Mouse (Mus musculus): ENCODE data around the gene Nhsl1.

Nhsl1 gene

DNA sequence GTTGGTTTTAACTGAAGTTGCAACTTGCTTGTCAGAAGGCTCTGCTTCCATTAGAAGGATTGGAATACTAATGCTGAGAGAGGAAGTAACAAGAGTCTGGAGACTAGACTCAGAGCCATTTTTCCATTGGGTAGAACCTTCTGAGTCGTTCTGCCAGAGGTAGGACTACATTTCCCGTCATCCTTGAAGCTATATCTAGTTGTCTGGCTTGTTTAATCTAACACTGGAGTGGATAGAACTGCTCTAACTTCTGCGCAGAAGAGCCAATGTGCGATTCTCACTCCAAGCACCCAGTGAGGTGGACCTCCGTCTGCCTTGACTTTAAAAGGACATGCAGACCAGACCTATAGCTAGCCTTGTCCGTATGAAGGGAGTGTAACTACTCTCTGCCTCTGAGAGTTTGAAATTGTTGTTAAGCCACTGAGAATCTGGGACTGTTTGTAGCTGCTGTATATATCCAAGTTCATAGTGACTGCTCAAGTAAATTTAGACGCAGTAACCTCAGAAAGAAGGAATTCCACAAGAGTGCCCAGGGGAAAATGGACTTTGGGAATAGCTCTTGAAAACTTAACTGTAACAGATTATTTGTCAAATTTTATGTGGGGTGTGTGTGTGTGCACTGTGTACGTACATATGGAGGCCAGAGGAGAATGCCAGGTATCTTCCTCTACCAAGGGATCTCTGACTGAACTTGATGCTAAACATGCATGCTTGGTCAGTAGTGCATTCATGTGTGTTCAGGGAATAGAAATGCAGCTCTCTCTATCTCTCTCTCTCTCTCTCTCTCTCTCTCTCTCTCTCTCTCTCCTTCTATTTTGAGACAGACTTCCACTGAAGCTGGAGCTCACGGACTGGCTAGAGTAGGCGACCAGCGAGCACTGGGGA, 174.5 kb downstream of the Nhsl1 start:
- no peak for DNase-seq

DNA sequence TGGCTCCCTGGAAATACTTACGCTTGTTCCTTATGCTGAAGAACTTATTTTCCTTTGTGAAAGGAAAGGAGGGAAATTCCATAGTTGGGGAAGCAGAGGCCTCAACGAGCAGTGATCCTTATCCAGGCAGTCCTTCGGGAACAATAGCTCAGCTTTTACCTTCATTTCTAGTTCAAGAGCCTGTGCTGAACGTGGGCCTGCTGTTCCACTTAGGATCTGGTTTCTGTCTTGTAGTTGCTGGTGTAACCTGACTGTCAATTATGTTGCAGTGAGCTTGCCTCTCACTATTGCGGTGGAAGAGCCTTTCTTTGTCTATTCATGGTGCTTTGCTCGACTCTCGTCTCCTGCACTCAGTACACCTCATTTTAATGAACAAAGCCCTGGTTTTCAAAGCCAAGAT, 175.5 kb downstream of the Nhsl1 start:
- no peak for DNase-seq

DNA sequence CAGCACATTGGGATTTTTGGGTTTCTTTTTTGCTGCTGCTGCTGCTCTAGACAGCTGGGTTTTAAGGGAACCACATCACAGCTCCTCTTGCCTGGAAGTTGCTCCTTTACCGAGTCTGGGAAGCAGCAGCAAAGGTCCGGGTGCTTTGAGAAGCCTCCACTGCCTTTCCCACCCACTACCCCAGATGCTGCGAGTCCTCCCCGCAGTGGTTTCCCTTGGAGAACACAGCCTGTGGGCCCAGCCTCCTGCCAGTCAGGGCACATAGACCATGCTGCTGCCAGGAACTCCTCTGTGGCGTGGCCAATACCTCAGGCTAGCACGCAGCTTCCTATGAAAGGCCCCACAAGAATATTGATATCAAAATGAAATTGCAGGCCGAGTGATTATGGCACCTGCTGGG, 178.3 kb downstream of the Nhsl1 start:
- no peak for DNase-seq

DNA sequence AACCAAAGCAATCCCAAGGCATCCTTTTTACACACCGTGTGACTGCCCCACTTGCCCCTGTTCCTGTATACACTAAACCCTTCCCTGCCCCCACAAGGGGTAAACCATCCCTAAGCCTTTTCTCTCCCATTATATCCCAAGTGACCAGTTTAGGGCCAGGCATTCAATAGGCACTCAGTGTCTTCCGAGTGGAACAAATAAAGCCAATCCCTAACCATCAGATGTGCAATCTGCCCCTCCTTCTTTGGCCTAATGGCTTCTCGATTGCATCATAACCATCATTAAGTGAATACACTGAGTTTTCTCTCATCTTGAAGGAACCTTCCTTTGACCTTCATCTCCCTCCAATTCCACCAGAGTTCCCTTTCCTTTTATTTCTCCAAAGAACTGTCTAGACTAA, 183.2 kb downstream of the Nhsl1 start:
- DNase-seq: no peak

DNA sequence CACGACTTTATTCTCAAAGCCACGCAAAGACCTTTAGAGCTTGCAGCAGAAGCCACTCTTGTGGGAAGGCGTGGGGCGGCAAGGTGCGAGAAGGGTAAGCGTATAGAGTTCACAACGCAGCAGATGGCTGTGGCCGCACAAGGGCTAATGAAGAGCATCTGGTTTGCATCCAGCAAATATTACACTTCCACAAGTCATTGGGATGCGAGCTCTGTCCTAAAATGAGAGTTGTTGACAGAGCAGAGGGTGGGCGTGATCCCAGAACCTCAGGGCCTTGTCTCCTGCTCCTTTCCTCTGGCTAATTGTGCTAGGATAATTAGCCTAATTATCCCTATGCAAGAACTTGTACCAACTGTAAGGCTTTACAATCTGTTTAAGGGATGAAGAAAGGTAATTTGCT, 186.9 kb downstream of the Nhsl1 start:
- DNase-seq: peak; percentile 39

DNA sequence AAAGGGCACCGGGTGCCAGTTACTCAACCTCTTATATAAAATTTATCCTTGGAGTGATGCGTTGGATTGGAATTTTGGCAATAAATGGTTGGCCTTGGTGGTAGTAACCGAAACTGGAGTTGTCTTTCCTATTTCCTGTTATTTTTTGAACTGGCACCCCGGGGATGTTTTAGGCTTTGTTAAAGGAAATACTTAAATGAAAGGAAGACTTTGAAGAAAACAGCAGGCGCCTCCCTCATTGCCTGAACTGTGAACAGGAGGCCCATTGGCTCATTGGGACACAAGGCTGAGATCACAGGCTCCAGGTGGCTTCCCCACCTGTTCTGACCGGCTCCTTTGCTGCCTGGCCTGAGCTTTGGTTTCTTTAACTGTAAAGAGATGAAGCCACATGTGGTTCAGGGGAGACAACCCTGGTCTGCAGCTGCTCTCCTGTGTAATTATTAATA, 187.7 kb downstream of the Nhsl1 start:
- DNase-seq: peak; percentile 63

DNA sequence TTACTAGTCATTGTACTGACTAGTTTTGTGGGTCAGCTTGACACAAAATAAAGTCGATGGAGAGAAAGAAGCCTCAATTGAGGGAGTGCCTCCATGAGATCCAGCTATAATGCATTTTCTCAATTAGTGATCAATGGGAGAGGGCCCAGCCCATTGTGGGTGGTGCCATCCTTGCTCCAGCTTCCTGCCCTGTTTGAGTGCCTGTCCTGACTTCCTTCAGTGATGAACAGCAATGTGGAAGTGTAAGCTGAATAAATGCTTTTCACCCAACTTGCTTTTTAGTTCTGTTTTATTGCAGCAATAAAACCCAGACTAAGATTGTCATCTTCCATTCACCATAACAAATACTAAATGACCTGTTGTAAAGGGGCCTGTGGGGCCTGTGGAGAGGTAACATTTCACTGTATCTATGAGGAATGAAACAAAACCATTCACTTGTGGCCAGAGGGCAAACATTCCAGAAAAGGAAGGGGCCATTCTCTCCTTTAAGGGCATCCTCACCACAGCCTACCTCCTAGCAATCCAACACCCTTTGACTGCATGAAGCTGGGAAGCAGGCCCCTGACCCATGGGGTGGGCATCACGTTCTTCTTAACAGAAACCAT, 189.2 kb downstream of the Nhsl1 start:
- no peak for DNase-seq

DNA sequence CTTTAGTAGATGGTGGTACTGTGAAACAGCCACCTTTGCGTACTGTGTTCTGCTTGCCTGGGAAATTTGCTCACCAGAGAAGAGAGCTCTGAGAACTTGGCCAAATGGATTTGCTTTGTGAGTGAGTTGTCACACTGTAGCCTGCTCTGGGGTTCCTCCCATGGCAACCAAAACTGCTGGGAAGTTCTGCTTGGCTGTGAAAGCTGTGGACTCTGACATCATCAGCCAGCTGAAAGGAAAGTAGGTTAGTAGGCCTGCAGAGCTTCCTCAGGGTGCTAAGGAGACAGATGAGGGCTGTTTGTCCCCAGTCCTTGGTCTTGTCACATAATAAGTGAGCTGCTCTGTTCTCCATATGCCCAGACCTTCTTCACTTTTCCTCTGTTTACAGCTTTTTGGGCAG, 189.8 kb downstream of the Nhsl1 start:
- peak; percentile 68 for DNase-seq

DNA sequence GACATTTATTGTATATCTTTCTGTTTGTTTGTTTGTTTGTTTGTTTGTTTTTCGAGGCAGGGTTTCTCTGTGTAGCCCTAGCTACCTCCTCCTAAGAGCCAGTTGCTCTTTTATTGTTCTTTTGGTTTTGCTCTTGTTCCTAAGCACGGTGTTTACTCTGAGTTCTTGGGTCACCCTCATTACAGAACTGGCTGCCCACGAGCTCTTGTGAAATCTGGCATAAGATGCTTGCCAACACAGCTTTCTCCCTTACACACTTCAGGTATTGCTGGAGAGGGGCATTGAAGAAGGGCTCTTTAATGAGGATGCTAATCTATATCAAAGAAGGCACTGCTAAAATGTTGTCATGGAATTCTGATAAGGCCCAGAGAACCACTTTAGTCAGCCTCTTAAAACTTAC, 191.9 kb downstream of the Nhsl1 start:
- no peak for DNase-seq

DNA sequence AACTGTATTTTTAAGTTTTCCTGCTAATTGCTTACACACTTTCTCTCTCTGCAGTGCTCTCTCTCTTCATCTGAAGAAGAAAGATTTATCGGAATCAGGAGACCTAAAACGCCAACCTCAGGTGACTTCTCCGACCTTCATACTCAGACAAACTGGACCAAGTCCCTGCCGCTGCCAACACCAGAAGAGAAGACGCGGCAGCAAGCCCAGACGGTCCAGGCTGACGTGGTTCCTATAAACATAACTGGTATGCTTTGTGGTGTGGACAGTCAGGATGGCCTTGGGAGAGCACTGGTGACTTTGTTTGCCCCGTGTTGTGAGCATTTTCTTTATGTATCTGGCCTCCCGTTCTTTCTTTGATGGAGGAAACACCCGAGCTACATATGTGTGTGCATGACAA, 192.7 kb downstream of the Nhsl1 start:
- no peak for DNase-seq

DNA sequence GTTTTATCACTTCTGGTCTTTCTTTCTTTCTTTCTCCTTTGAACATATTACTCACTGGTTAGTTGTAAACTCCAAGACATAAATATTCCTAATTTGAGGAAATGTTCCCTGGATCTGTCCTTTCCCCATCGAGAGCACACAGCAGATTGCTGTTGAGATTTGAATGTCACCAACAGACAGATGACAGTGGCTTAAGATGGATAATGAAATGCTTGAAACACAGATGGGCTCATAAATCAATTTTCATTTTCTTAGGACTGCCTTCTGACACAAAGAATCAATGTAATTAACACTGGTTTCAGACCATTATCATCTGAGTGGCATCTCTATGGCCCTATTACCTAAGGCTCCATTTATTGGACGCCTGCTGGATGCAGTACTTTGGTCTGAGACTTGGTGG, 203.8 kb downstream of the Nhsl1 start:
- DNase-seq: no peak

DNA sequence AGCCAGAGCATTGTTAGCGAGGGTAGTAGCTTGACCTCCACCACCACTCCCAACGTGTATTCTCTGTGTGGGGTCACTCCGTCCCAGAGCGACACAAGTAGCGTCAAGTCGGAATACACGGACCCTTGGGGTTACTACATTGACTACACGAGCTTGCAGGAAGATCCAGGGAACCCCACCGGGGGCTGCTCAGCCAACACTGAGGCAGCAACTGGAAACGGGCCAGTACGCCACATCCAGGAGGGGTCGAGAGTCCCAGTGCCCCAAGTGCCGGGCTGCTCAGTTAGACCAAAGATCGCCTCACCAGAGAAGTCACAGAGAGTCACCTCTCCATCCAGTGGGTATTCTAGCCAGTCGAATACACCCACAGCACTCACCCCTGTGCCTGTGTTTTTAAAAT, 206.5 kb downstream of the Nhsl1 start:
- no peak for DNase-seq

DNA sequence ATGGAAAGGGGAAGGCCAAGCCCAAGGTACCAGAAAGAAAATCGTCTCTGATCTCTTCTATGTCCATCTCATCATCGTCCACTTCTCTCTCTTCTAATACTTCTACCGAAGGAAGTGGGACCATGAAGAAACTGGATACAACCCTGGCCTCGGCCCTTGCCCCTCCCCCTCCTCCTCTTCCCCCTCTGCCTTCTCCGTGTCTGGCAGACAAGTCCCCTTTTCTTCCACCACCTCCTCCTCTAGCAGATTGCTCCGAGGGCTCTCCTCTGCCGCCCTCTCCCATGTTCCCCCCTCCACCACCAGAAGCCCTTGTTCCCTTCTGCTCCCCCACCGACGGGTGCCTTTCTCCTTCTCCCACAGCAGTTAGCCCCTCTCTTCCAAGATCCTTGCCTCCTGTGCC, 206.9 kb downstream of the Nhsl1 start:
- DNase-seq: peak; percentile 23

DNA sequence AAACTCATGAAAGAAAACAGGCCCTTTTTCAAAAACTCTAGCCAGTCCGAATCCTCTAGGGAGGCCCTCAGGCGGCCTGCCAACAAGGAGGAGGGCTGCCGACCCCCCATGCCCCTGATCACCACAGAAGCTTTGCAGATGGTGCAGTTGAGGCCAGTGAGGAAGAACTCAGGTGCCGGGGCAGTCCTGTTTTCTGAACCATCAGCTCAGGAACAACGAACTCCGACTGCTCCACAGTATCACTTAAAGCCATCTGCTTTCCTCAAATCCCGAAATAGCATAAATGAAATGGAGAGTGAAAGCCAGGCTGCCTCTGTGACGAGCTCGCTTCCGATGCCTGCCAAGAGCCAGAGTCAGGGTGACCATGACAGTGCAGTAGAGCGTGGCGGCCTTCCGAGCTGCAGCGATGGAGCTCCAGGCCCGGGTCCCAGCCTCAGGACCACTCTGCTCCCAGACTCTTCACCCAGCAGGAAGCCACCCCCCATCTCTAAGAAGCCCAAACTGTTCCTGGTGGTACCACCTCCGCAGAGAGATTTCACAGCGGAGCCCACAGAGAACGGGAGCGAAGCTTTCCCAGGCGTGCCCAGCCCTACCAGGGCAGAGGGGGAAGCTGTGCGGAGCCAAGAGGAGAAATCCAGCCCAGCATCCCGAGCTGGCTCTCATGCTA, 207.5 kb downstream of the Nhsl1 start:
- no peak for DNase-seq

DNA sequence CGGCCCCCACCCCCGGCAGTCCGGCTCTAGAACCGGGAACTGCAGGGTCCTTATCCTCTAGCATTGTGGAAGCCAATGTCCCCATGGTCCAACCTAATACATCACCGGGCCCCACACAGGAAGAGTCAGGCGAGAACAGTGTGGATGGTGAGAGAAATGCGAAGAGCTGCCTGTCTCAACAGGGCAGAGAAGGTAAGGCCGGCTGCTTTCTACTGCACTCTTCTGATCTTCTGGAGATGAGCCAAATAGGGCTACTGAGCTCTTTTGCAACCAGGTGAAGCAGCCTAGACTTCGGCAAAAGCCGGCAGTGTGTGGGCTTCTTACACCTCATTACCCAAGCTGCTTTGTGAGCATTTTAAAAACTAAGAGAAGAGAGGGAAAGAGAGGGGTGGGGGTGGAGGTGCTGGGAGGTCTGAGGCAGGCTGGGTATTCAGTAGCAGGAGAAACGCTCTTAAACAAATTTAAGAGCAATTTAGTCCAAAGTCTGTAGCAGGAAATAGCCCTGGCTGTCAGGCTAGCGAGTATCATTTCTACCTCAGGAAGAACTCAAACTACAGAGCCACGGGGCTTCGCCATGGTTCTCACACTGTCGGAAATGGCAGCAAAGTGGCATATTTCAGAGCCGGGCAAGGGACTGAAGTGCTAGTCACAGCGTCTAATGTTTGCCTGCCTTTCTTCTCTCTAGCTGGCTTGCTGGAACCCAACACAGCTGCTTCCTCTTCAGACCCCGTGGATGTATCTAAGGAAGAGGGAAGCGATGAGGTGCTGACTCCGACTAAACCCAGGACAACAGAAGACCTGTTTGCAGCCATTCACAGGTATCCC, 208.3 kb downstream of the Nhsl1 start:
- DNase-seq: peak; percentile 64

DNA sequence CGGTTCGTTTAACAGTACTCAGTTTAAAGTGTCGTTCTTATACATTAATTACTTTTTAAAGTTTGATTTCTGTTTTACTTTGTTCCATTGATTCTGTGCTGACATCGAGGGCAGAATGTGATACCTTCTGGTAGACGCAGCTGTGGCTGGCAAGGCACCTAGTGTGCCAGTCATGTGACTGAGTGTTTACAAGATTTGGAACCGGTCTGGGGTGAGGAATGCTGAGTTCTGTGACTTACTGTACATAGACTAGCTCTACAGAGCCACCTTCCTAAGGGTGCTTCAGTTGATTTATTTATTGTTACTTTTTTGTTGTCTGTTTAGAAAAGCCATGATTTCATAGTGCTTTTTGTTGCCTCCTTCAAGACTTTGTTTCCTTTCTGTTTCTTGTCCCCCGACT, 209.0 kb downstream of the Nhsl1 start:
- peak; percentile 65 for DNase-seq

DNA sequence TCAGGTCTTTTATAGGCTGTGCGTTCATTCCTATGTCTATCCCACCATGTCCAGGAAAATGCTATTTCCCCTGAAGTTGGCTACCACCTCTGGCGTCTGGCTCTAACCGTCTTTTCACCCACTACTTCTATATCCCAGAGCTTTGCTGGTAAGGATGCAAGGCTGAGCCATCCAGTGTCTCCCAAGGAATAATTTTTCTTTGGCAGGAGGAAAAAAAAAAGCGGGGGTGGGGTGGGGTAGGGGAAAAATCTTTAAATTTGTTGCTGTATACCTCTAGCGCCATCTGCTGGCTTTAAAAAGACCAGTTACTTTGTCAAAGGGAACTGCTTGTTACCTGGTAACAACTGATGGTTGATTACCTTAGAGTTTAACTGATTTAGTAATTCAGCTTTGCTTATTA, 209.7 kb downstream of the Nhsl1 start:
- DNase-seq: peak; percentile 38

DNA sequence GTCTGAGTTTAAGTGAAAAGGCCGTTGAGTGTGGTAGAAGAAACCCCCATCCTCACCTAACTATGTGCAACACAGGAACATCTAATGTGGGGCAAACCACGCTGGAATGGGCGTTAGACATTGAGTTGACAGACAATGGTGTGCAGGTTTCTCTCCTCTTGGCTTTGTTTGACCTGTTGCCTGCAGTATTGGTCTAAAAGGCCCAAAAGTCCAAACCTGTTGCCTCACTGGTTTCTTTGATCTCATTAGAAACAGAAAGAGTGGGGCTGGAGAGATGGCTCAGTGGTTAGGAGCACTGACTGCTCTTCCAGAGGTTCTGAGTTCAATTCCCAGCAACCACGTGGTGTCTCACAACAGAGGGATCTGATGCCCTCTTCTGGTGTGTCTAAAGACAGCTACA, 210.4 kb downstream of the Nhsl1 start:
- DNase-seq: no peak

DNA sequence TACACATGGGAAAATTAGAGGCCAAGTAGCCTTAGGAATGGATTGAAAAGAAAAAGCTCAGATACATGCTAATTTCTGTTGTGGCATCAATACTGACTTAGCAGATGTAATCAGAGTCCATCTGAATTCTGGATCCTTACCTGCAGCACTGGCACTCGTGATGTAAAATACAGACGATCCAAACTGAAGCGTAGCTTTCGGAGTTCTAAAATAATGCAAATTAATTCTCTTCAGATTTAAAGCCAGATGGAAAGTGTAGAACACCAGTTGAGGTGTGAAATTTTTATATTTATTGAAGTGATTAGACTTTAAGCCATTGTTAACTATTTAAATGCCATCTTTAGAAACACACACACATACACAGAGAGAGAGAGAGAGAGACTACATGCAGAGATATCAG, 211.4 kb downstream of the Nhsl1 start:
- DNase-seq: no peak

DNA sequence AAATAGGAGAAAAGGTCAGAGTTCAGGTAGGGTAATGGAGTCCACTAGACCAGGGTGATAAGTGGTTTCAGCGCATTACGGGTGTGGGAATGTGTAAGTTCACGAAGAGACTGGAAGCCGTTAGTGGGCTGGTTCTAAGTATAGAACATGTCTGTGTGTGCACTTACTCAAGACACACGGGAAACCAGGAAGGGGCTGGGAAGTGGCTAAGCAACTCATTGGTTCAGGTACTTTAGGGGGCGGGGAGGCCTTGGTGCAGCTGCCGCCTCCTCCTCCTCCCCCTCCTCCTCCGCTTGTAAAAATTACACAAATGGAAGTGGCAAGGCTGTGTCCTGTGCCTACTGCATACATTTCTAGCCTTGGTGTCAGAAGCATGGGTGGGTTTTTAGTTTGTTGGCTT, 213.5 kb downstream of the Nhsl1 start:
- DNase-seq: peak; percentile 42

DNA sequence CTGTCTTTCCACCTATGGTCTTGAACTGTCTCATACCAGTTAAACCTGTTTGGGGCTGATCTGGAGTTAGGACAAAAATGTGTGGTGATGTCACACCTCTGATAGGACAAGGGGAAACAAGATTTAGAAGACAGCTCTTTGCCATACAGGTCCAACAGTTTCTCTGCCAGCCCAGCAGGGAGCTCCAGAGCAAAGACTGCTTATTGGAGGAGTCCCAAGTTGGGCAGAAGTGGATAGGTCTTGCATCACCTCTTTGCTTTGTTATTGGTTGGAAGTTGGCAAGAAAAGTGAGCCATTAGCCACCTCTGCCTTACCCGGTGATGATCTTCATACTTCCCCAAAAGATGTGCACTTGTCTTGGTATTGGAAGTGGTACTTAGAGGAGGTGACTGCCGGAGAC, 218.1 kb downstream of the Nhsl1 start:
- DNase-seq: no peak

DNA sequence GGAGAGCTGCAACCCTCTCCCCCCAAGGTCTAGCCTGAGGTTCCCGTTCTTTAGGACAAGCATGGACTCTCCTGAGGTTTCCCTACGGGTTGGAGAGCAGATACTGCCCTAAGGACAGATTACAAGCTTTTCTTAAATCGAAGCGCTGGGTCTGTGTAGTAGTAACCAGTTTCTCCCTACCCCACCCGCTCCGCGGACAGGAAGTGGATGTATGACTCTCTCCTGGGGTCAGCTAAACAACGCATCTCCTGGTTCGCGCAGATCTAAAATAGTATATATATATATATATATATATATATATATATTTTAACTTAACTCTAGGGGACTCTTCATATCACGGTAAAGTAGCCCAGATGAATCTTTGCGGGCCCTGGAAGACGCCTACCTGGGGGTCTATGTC, 226.5 kb downstream of the Nhsl1 start:
- no peak for DNase-seq

DNA sequence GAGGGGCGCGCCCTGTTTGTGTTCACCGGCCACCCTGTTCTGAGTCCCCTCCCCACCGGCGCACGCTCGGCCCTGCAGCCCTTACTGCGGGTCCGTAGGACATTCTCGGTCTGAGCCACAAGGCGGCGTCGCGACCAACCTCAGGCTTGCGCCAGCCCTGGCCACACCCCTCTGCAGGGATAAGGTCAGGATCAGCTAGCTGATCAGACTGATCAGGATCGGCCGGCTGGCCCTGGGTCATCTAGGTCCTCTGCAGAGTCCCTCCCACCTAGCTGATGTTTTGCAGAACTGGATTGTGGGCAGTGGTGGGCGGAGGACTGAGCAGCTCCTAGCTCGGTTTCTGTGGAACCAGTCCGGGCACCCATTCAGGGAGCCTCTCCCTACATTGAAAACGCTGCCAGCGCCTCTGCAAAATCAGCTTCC, 227.0 kb downstream of the Nhsl1 start, which contains the start of gene Hebp2:
Hebp2 (minus strand) TSS at position 264 of the 423 bp plus-strand sequence.
- DNase-seq: peak; percentile 77

Data from thymus, postnatal 4 days (tissue).